ENCODE assay signal across 8 mouse cellular contexts in genomic region chr1:155557642-155558011, GRCm38 (mm10). TPM values are rescaled to one million over a fixed set of nuclear protein-coding genes. Genes with fewer than 3 reads are reported as not detected.
DNase-seq lines count a peak whose midpoint lies in the region; ATAC-seq and TF ChIP-seq lines count a peak whose summit lies in the region.

No protein-coding gene starts in this region.

- no peak for TF ChIP-seq POLR2A in cerebellum, adult 2 months (IDR thresholded peaks at IDR 0.05; ENCODE audit: borderline replicate concordance, insufficient read depth, low read length)

- no peak for TF ChIP-seq CTCF in cerebellum, adult 2 months (IDR thresholded peaks at IDR 0.05; ENCODE audit: borderline replicate concordance, insufficient read depth, low read depth, low read length)
- no peak for TF ChIP-seq CTCF in C2C12 (IDR thresholded peaks at IDR 0.05; ENCODE audit: control insufficient read depth, insufficient read depth, insufficient read length)

- H3ac ChIP-seq in C2C12 (ENCODE audit: control insufficient read depth, insufficient read length, low read depth) = peak overlapping the region; percentile 44

- peaks cover 50% of the 10 kb centered on the region for H3K79me2 ChIP-seq in C2C12 (ENCODE audit: control insufficient read depth, insufficient read depth)

- H3K9me3 ChIP-seq in forebrain, embryonic 14.5 days (replicated peaks; ENCODE audit: control insufficient read depth, low read length) = no peaks in the 10 kb centered on the region
- no peaks in the 10 kb centered on the region for H3K9me3 ChIP-seq in liver, embryonic 15.5 days (replicated peaks)

- peak overlapping the region; percentile 73 for H3K4me3 ChIP-seq in cerebellum, adult 2 months (replicated peaks; ENCODE audit: insufficient read depth, low read depth, low read length)
- peak overlapping the region; percentile 83 for H3K4me3 ChIP-seq in C2C12 (ENCODE audit: insufficient read depth, poor library complexity, severe bottlenecking)
- H3K4me3 ChIP-seq in forebrain, embryonic 14.5 days (ENCODE audit: low read depth, low read length) = peak overlapping the region; percentile 94
- H3K4me3 ChIP-seq in liver, embryonic 15.5 days (replicated peaks) = peak overlapping the region; percentile 88

- peak overlapping the region; percentile 81 for H3K4me2 ChIP-seq in forebrain, embryonic 14.5 days (ENCODE audit: low read length)
- H3K4me2 ChIP-seq in liver, embryonic 15.5 days = peak overlapping the region; percentile 85

- H3K27me3 ChIP-seq in cerebellum, adult 2 months (ENCODE audit: control insufficient read depth, insufficient read depth, low read length) = no peaks in the 10 kb centered on the region
- H3K27me3 ChIP-seq in C2C12 (ENCODE audit: control insufficient read depth, insufficient read depth, insufficient read length) = no peaks in the 10 kb centered on the region
- no peaks in the 10 kb centered on the region for H3K27me3 ChIP-seq in forebrain, embryonic 14.5 days (replicated peaks; ENCODE audit: control insufficient read depth, insufficient read depth, low read length)
- no peaks in the 10 kb centered on the region for H3K27me3 ChIP-seq in liver, embryonic 15.5 days

- peaks cover 4% of the 10 kb centered on the region; the same call in 1 of the 2 replicates for H3K4me1 ChIP-seq in cerebellum, adult 2 months (ENCODE audit: control insufficient read depth, insufficient read depth, low read length)
- peaks cover 8% of the 10 kb centered on the region for H3K4me1 ChIP-seq in forebrain, embryonic 14.5 days (ENCODE audit: control insufficient read depth, insufficient read depth, low read length)
- peaks cover 40% of the 10 kb centered on the region for H3K4me1 ChIP-seq in liver, embryonic 15.5 days (replicated peaks)

- peak overlapping the region; percentile 31; the same call in 1 of the 2 replicates for H3K27ac ChIP-seq in cerebellum, adult 2 months (ENCODE audit: insufficient read depth, low read length)
- H3K27ac ChIP-seq in forebrain, embryonic 14.5 days (ENCODE audit: low read depth, low read length) = peak overlapping the region; percentile 80
- H3K27ac ChIP-seq in liver, embryonic 15.5 days (replicated peaks) = no peak overlapping the region

- ATAC-seq in forebrain, embryonic 14.5 days = peak; percentile 52; the same call in 1 of the 2 replicates
- no peak for ATAC-seq in liver, embryonic 15.5 days (ENCODE audit: insufficient read depth)

- H3K79me3 ChIP-seq in C2C12 (ENCODE audit: low read depth) = peaks cover 27% of the 10 kb centered on the region

- H3K36me3 ChIP-seq in C2C12 (ENCODE audit: control insufficient read depth, insufficient read depth) = peaks cover 4% of the 10 kb centered on the region
- H3K36me3 ChIP-seq in forebrain, embryonic 14.5 days (ENCODE audit: control insufficient read depth, insufficient read depth, low read length) = no peaks in the 10 kb centered on the region
- no peaks in the 10 kb centered on the region for H3K36me3 ChIP-seq in liver, embryonic 15.5 days (replicated peaks)

- 53% methylated on average over 9 of the region's 9 CpGs for WGBS in cerebellum, adult 2 months
- 57% methylated on average over 9 of the region's 9 CpGs for WGBS in forebrain, embryonic 14.5 days
- 57% methylated on average over 9 of the region's 9 CpGs for WGBS in liver, embryonic 15.5 days (ENCODE audit: insufficient replicate concordance)

- no peak for DNase-seq in cerebellum, adult 2 months
- no peak for DNase-seq in cerebellum, adult 18-20 months
- DNase-seq in forebrain, embryonic 14.5 days (ENCODE audit: low spot score) = no peak
- no peak for DNase-seq in urinary bladder, postnatal 14 days (ENCODE audit: low spot score)
- DNase-seq in spleen, postnatal 4 days (ENCODE audit: low spot score in 2 of 2) = no peak
- DNase-seq in cerebellum, adult 9-11 months = no peak

- peak overlapping the region; percentile 94 for H3K9ac ChIP-seq in forebrain, embryonic 14.5 days (ENCODE audit: low read length)
- peak overlapping the region; percentile 85; the same call in 1 of the 2 replicates for H3K9ac ChIP-seq in liver, embryonic 15.5 days

TF ChIP-seq in C2C12, 6 proteins besides CTCF, POLR2A, EP300 and RAD21:
- TF ChIP-seq MYOG (IDR thresholded peaks at IDR 0.05; ENCODE audit: control insufficient read depth, extremely low read depth, insufficient read length) (no peak), MYOD1 (IDR thresholded peaks at IDR 0.05; ENCODE audit: control insufficient read depth, insufficient read length, low read depth) (no peak), CEBPB (IDR thresholded peaks at IDR 0.05; ENCODE audit: low read depth) (no peak), MAX (IDR thresholded peaks at IDR 0.05) (no peak), FOSL1 (IDR thresholded peaks at IDR 0.05; ENCODE audit: insufficient read depth, low read length, poor library complexity, severe bottlenecking) (no peak), USF1 (IDR thresholded peaks at IDR 0.05; ENCODE audit: low read depth) (no peak)

RNA-seq across cellular contexts. Expression of gene Acbd6, which starts 0.3 kb away (rescaled TPM):
- 78.4 and 85.0 TPM in 2 replicates for polyA plus RNA-seq in cerebellum, adult 2 months (2012; rRNA removed)
- polyA plus RNA-seq in C2C12 (2012; fragmentation: generic; extraction: Trizol) = 70.3 TPM
- 91.4 and 92.8 TPM in 2 replicates for polyA plus RNA-seq in forebrain, embryonic 14.5 days (2014; fragmentation: Nextera tagmentation; extraction: Ambion mirVana)
- 37.2 and 37.5 TPM in 2 replicates for polyA plus RNA-seq in liver, embryonic 15.5 days (2015; fragmentation: Nextera tagmentation; extraction: Ambion mirVana)
